Mouse (Mus musculus): Measurements from ENCODE around the gene Tent4b. TPM values are rescaled to one million over a fixed set of nuclear protein-coding genes. Genes with fewer than 3 reads are reported as not detected.

Gene Tent4b
- total RNA-seq, 2 experiments from 2014 or later = 35.7 to 44.9 TPM

GRCm38 (mm10) chr8:88227851-88228250, 28.8 kb downstream of the Tent4b start:
- ATAC-seq (replicated peaks; ENCODE audit: poor library complexity) = no peak

GRCm38 (mm10) chr8:88228286-88228685, 29.3 kb downstream of the Tent4b start:
- ATAC-seq (replicated peaks; ENCODE audit: poor library complexity) = no peak; the same call in 1 of the 2 replicates

GRCm38 (mm10) chr8:88228800-88229199, 29.8 kb downstream of the Tent4b start:
- peak; percentile 66 for ATAC-seq (replicated peaks; ENCODE audit: poor library complexity)

- no peak for ATAC-seq (replicated peaks; ENCODE audit: poor library complexity)
These were observed 37.7 kb downstream of the Tent4b start for GRCm38 (mm10) chr8:88236666-88237065.

GRCm38 (mm10) chr8:88237606-88238005, 38.6 kb downstream of the Tent4b start:
- ATAC-seq (replicated peaks; ENCODE audit: poor library complexity) = peak; percentile 23

- no peak for ATAC-seq (replicated peaks; ENCODE audit: poor library complexity)
These were observed 40.3 kb downstream of the Tent4b start for GRCm38 (mm10) chr8:88239277-88239676.

GRCm38 (mm10) chr8:88241871-88242270, 42.9 kb downstream of the Tent4b start:
- ATAC-seq (replicated peaks; ENCODE audit: poor library complexity) = peak; percentile 74

GRCm38 (mm10) chr8:88244298-88244697, 45.3 kb downstream of the Tent4b start:
- ATAC-seq (replicated peaks; ENCODE audit: poor library complexity) = peak; percentile 99

GRCm38 (mm10) chr8:88252791-88253190, 53.8 kb downstream of the Tent4b start:
- ATAC-seq (replicated peaks; ENCODE audit: poor library complexity) = peak; percentile 76

- no peak for ATAC-seq (replicated peaks; ENCODE audit: poor library complexity)
These were observed 55.9 kb downstream of the Tent4b start for GRCm38 (mm10) chr8:88254957-88255356.

- ATAC-seq (replicated peaks; ENCODE audit: poor library complexity) = no peak
These were observed 59.0 kb downstream of the Tent4b start for GRCm38 (mm10) chr8:88258024-88258423.

GRCm38 (mm10) chr8:88258544-88258943, 59.5 kb downstream of the Tent4b start:
- no peak for ATAC-seq (replicated peaks; ENCODE audit: poor library complexity)

- no peak for ATAC-seq (replicated peaks; ENCODE audit: poor library complexity)
These were observed 61.5 kb downstream of the Tent4b start for GRCm38 (mm10) chr8:88260466-88260980.

- no peak for ATAC-seq (replicated peaks; ENCODE audit: poor library complexity)
These were observed 64.0 kb downstream of the Tent4b start for GRCm38 (mm10) chr8:88262831-88263635.

GRCm38 (mm10) chr8:88265511-88265910, 66.5 kb downstream of the Tent4b start:
- ATAC-seq (replicated peaks; ENCODE audit: poor library complexity) = no peak

GRCm38 (mm10) chr8:88266170-88266800, 67.3 kb downstream of the Tent4b start:
- ATAC-seq (replicated peaks; ENCODE audit: poor library complexity) = peak; percentile 76

GRCm38 (mm10) chr8:88266801-88267403, 67.9 kb downstream of the Tent4b start:
- no peak for ATAC-seq (replicated peaks; ENCODE audit: poor library complexity)

GRCm38 (mm10) chr8:88269107-88269875, 70.3 kb downstream of the Tent4b start:
- ATAC-seq (replicated peaks; ENCODE audit: poor library complexity) = peak; percentile 60

- no peak for ATAC-seq (replicated peaks; ENCODE audit: poor library complexity)
These were observed 71.1 kb downstream of the Tent4b start for GRCm38 (mm10) chr8:88270086-88270485.

- ATAC-seq (replicated peaks; ENCODE audit: poor library complexity) = peak; percentile 53
These were observed 73.4 kb downstream of the Tent4b start, which contains the start of gene Adcy7 for GRCm38 (mm10) chr8:88272231-88273050. TSS of gene Adcy7 (plus strand) at chr8:88272403.
